Mouse (Mus musculus) stomach, embryonic 15.5 days (tissue): ENCODE results near the gene Faah. TPM values are rescaled to one million over a fixed set of nuclear protein-coding genes. Genes with fewer than 3 reads are reported as not detected.

Experiments
- ATAC-seq: fragments of 200-750 bp; cut with Nextera tagmentation; 2 replicates; pipeline ENCODE4 v1.8.0; 2017; ENCODE audit warnings: low read depth, moderate number of reproducible peaks, moderate TSS enrichment; ENCODE audit not compliant: insufficient read depth, low FRiP score
- H3K27ac ChIP-seq: fragments of 300-500 bp; sonication (generic); 2 replicates; pipeline ENCODE4 v1.5.1; 2015; ENCODE audit warnings: mild to moderate bottlenecking, inconsistent platforms
- H3K27me3 ChIP-seq: fragments of 300-500 bp; sonication (generic); replicated peaks from 2 replicates; pipeline ENCODE4 v1.6.1; 2015; ENCODE audit warnings: inconsistent platforms
- H3K36me3 ChIP-seq: fragments of 300-500 bp; sonication (generic); 2 replicates; pipeline ENCODE4 v1.6.1; 2015; ENCODE audit warnings: inconsistent platforms
- H3K4me1 ChIP-seq: fragments of 300-500 bp; sonication (generic); 2 replicates; pipeline ENCODE4 v1.6.1; 2015; ENCODE audit warnings: inconsistent platforms
- H3K4me2 ChIP-seq: fragments of 300-500 bp; sonication (generic); 2 replicates; pipeline ENCODE4 v1.6.1; 2015; ENCODE audit warnings: mild to moderate bottlenecking, inconsistent platforms
- H3K4me3 ChIP-seq: fragments of 300-500 bp; sonication (generic); replicated peaks from 2 replicates; pipeline ENCODE4 v1.5.1; 2015; ENCODE audit warnings: inconsistent platforms
- H3K9ac ChIP-seq: fragments of 300-500 bp; sonication (generic); 2 replicates; pipeline ENCODE4 v1.6.1; 2015; ENCODE audit warnings: inconsistent platforms
- H3K9me3 ChIP-seq: fragments of 300-500 bp; sonication (generic); 2 replicates; pipeline ENCODE4 v1.6.1; 2016; ENCODE audit warnings: inconsistent platforms
- WGBS: fragments of 180-500 bp; shearing (Covaris S2); methylation state at CpG from one replicate; pipeline ENCODE4 v1.1.7; 2015; 5-methylcytosine and 5-hydroxymethylcytosine counted together
- polyA plus RNA-seq: library from polyadenylated mRNA; unstranded; fragments of >200 nt; fragmentation: Nextera tagmentation; extraction: Ambion mirVana; gene quantifications from 2 replicates; pipeline ENCODE4 v1.2.1, GENCODE M21; 2015

Gene Faah
- polyA plus RNA-seq, 1 experiment from 2014 or later, result 14.8 TPM

DNA sequence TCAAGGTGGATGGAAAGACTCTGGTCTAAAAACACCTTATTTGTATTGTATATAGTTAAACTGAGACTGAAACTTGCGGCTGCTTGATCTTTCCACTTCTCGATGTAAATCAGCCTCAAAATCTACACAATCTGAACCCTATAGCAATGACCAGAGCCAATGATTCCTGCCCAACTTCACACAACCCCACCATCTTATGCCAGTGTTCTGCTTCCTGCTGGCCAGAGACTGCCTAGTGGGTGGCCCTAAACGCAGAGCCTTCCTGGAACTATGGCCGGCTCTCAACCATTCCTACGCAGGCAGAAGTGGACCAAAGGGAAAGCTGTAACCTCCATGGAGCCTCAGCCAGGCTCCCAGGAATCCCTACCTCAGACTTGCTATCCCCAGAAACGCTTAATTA, 54.0 kb downstream of the Faah start:
- Histone ChIP-seq H3K4me2 (no peak overlapping the region), H3K4me1 (no peaks in the 10 kb centered on the region), H3K36me3 (no peaks in the 10 kb centered on the region), H3K9ac (no peak overlapping the region), H3K27ac (no peak overlapping the region), H3K27me3 (peaks cover 83% of the 10 kb centered on the region), H3K9me3 (no peaks in the 10 kb centered on the region), H3K4me3 (no peak overlapping the region)
- WGBS, result 24% methylated on average over 6 of the region's 6 CpGs
- no peak for ATAC-seq

DNA sequence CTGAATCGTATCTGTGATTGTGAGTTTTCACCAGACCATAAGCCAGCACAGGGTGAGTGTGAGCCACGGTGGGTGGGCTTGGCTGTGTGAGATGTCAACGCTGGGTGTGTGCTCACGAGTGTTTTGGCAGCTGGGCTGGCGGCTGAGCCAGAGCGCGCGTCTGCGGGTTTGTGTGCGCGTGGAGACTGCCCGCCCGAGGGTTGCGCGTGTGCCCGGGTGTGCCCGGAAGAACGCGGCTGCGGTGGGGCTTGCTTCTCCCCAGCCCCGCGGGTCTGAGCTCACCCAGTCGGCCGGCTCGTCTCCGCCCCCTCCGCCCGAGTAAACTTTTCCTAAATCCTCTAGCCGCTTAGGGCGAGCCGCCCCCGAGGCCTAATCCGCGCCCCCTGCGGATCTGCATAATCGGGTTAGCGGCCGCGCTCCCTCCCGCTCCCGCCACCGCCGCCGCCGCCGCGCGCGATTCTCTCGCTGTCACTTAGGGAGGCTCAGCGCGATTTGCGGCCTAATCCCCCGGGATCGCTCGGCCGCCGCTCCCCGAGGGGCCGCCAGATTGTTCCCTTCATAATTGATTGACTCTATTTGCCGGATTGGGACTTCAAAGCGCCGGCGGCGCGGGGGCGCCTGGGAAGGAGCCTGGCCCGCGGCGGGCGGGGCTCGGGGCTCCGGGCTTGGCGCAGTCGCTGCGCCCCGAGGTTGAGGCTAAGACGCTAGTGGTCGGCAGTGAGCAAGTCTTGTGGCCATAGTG, 54.9 kb downstream of the Faah start:
- WGBS, result under 1% methylated on average over 74 of the region's 79 CpGs
- H3K4me2 ChIP-seq, result peak overlapping the region; percentile 81
- peaks cover 76% of the 10 kb centered on the region for H3K27me3 ChIP-seq

DNA sequence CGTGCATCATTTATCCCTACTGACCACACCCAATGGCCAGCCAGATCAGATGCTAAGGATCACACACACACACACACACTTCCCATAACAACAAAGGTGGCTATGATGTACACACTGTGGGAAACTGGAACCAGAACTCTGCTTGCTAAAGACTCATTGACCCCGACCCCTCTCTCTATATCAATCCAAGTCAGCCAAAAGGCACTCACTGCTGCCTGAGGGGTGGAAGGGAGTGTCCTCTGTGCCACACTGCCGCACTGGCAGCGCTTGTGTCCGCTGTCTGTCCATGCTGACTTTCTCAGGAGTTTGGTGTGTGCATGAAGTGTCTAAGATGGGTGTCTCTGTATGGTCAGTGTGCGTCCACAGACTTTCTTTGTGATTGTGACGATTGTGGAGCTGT, 55.7 kb downstream of the Faah start:
- Histone ChIP-seq H3K36me3 (no peaks in the 10 kb centered on the region), H3K27ac (no peak overlapping the region), H3K27me3 (peaks cover 75% of the 10 kb centered on the region), H3K4me1 (no peaks in the 10 kb centered on the region), H3K9me3 (no peaks in the 10 kb centered on the region), H3K4me2 (no peak overlapping the region), H3K4me3 (no peak overlapping the region), H3K9ac (no peak overlapping the region)
- ATAC-seq, result no peak
- 15% methylated on average over 7 of the region's 7 CpGs for WGBS

More for the DNA sequence above, 54.9 kb downstream of the Faah start:
- Histone ChIP-seq H3K9ac (peak overlapping the region; percentile 21), H3K4me3 (peak overlapping the region; percentile 54), H3K9me3 (no peaks in the 10 kb centered on the region), H3K36me3 (no peaks in the 10 kb centered on the region), H3K27ac (no peak overlapping the region), H3K4me1 (no peaks in the 10 kb centered on the region)
- ATAC-seq, result peak; percentile 53

DNA sequence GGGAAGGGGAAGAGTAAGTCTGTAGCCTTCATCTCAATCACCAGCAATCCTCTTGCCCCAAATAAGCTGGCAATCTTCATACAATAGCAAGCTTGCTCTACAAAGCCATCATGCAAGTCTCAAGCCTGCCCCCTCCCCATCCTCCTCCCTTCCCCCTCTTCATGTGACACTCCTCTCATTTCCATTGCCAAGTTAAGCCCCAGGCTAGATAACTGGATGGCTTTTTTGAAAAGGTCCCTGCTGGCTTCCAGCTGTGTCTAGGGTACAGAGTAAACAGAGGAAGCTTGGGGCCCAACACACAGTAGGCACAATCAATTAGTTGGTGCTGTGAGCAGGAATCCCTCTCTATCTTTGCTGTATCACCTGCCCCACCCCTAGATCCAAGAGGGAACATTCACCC, 58.2 kb downstream of the Faah start:
- Histone ChIP-seq H3K4me1 (no peaks in the 10 kb centered on the region; the same call in 1 of the 2 replicates), H3K9me3 (no peaks in the 10 kb centered on the region), H3K4me3 (no peak overlapping the region), H3K27me3 (peaks cover 78% of the 10 kb centered on the region), H3K27ac (no peak overlapping the region), H3K9ac (no peak overlapping the region), H3K4me2 (no peak overlapping the region), H3K36me3 (no peaks in the 10 kb centered on the region)
- ATAC-seq, result no peak

DNA sequence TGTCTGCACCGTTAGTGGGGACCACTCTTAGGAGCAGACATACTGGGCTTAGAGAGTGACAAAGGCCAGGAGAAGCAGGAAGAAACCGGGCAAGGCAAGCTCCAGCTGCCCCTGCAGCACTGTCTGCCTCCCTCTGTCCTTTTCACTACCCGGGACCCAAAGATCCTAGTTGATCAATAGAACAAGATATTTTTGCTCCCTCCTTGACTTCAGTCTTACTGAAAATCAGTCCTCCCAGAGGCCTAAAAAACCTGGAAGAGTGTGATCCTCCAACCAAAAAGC, 62.3 kb downstream of the Faah start:
- no peak for ATAC-seq
- Histone ChIP-seq H3K36me3 (no peaks in the 10 kb centered on the region), H3K9ac (no peak overlapping the region), H3K4me1 (no peaks in the 10 kb centered on the region; the same call in 1 of the 2 replicates), H3K4me2 (no peak overlapping the region), H3K27ac (no peak overlapping the region), H3K4me3 (no peak overlapping the region), H3K27me3 (peaks cover 68% of the 10 kb centered on the region), H3K9me3 (no peaks in the 10 kb centered on the region)
- WGBS, result 7% methylated on average over 3 of the region's 3 CpGs

DNA sequence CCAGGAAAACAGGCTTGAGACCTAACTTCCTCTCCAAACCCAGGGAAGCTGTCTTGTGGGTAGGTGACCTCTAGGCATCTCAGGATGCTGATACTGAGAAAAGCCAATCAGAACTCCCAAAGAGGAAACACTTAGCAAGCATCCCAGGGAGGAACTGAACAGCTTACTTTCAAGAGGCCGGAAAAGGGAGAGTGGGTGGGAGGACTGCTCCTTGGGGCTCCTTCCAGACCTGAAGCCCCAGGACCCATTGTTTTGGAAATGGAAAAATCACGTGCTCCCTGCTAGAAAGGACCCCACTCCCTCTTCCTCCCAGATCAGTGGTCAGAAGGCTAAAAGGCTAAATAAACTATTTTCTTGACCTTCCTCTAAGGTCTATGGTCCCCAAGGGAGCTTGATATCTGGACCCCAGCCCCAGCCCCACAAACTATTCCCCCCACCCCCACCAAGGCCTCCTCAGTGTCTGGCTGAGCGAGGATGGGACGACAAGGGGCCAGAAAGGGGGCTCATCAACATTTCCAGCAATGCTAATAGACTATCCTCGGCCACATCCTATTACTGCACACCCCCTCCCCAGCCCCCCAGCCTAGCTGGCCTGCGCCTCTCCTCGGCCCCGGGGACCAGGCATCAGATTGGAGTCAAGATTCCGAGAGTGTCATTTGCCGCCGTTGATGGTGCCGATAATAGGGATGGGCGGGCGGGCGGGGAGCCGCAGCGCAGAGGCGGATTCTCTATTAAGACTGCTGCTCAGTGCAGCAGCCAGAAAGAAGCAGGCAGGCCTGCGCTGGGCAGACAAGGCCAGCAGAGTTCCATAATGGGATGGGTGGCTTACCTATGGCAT, 62.9 kb downstream of the Faah start:
- H3K27me3 ChIP-seq, result peaks cover 68% of the 10 kb centered on the region
- WGBS, result 8% methylated on average over 19 of the region's 19 CpGs
- no peak for ATAC-seq
- no peak overlapping the region for H3K4me3 ChIP-seq
- H3K4me1 ChIP-seq, result no peaks in the 10 kb centered on the region; the same call in 1 of the 2 replicates
- H3K27ac ChIP-seq, result no peak overlapping the region
- H3K4me2 ChIP-seq, result peak overlapping the region; percentile 23
- H3K9me3 ChIP-seq, result no peaks in the 10 kb centered on the region
- no peak overlapping the region for H3K9ac ChIP-seq
- no peaks in the 10 kb centered on the region for H3K36me3 ChIP-seq

DNA sequence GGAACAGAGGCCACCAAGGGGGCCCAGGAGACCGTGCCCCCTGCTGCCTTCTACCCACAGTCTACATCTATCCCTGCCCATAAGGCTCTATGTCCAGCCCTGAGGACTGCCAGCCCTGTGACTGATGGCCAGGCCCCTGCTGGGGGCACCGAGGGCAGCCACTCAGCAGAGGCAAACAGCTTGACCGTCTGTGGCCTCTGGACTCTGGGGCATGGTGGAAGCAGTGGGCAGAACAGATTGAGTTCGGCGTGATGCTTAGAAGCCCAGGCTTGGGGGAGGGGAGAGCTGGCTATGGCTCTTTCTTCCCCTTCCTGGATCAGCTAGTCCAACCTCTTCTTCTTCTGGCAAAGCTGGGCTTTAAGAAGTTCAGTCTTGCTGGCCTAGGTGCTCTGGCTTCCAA, 64.2 kb downstream of the Faah start:
- no peak for ATAC-seq
- H3K36me3 ChIP-seq, result no peaks in the 10 kb centered on the region
- H3K4me1 ChIP-seq, result no peaks in the 10 kb centered on the region; the same call in 1 of the 2 replicates
- H3K4me3 ChIP-seq, result no peak overlapping the region
- H3K9me3 ChIP-seq, result no peaks in the 10 kb centered on the region
- H3K27ac ChIP-seq, result no peak overlapping the region
- no peak overlapping the region for H3K4me2 ChIP-seq
- WGBS, result 43% methylated on average over 5 of the region's 5 CpGs
- peaks cover 68% of the 10 kb centered on the region for H3K27me3 ChIP-seq
- no peak overlapping the region for H3K9ac ChIP-seq

DNA sequence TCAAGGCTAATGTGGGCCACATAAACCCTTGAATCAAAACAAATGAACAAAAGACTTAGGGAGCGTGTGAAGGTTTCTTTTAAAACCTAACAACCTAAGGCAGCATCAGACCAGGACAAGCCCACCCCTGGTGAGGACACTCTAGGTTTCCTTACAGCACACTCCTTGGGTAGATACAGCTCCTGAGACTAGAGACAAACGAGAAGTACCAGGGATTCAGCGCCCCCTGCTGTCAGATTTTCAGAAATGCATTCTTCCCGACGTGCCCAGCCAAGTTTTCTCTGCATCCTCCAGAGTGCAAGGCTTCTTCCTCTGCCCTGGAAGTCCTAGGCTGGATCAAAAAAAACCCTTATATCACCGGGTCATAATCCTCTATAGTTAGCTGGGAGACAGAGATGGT, 65.0 kb downstream of the Faah start:
- WGBS, result 17% methylated on average over 6 of the region's 6 CpGs
- Histone ChIP-seq H3K9me3 (no peaks in the 10 kb centered on the region), H3K9ac (no peak overlapping the region), H3K4me3 (no peak overlapping the region), H3K4me1 (no peaks in the 10 kb centered on the region; the same call in 1 of the 2 replicates), H3K27me3 (peaks cover 64% of the 10 kb centered on the region), H3K27ac (no peak overlapping the region), H3K4me2 (no peak overlapping the region), H3K36me3 (no peaks in the 10 kb centered on the region)
- no peak for ATAC-seq

DNA sequence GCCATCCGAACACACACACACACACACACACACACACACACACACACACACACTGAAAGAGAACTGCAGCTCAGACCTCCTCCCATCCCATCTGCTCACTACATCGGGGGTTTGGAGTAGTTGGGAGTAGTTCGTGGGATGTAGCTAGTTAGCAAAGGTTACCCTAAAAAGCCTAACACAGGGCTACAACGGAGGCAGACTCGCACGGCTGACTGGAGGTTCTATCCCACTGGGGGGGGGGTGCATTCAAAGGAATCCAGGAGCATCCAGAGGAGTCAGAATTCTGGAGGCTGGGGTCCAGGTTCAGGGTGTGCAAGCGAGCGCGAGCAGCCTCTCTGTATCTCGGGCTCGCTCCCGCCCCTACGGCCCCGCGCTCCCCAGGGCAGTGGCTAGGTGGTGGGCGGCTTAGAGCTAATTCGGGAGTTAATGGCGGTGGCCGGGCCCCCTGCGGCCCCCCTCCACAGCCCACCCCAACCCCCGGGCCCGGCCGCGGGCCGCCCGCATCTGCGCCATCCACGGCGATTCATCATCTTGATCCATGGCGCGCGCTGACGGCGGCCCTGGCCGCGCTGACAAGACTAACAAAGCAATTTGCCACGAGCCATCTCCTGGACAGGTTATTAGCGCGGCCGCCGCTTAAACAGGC, 73.9 kb downstream of the Faah start:
- Histone ChIP-seq H3K4me2 (no peak overlapping the region), H3K27me3 (peaks cover 84% of the 10 kb centered on the region), H3K9ac (no peak overlapping the region), H3K9me3 (no peaks in the 10 kb centered on the region), H3K36me3 (no peaks in the 10 kb centered on the region), H3K27ac (no peak overlapping the region), H3K4me1 (peaks cover 7% of the 10 kb centered on the region), H3K4me3 (no peak overlapping the region)
- WGBS, result 2% methylated on average over 41 of the region's 41 CpGs
- ATAC-seq, result 0 out of 2 replicates have a peak, but pooled peaks have one; percentile 47

DNA sequence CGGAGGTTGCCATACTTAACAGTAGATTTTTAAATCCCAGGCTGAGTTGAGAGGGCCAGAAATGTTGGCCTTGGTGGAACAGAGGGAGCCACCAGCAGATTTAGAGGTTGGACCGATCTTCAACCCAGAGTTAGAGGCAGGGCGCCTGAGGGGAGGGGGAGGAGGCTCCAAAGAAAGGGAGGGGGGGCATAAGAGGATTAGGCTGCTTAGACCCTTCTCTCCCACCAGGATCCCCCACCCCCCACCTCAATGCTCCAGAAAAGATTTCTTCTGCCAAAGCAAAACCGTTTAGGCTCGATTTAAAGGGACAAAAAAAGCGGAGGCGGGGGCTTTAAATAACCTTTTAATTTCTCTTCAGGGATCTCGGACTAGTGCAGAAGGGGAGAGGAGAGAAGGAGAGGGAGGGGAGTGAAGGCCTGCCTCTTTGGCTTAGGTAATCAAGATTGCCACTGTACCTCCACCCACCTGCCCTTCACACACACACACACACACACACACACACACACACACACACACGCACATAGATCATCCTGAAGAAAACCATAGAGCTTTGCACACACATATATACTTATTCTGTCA, 76.4 kb downstream of the Faah start:
- H3K9ac ChIP-seq, result no peak overlapping the region
- no peaks in the 10 kb centered on the region for H3K36me3 ChIP-seq
- H3K27ac ChIP-seq, result no peak overlapping the region
- no peak overlapping the region for H3K4me2 ChIP-seq
- no peak overlapping the region for H3K4me3 ChIP-seq
- ATAC-seq, result no peak
- H3K27me3 ChIP-seq, result peaks cover 100% of the 10 kb centered on the region
- H3K9me3 ChIP-seq, result no peaks in the 10 kb centered on the region
- H3K4me1 ChIP-seq, result peaks cover 11% of the 10 kb centered on the region
- 15% methylated on average over 8 of the region's 9 CpGs for WGBS

DNA sequence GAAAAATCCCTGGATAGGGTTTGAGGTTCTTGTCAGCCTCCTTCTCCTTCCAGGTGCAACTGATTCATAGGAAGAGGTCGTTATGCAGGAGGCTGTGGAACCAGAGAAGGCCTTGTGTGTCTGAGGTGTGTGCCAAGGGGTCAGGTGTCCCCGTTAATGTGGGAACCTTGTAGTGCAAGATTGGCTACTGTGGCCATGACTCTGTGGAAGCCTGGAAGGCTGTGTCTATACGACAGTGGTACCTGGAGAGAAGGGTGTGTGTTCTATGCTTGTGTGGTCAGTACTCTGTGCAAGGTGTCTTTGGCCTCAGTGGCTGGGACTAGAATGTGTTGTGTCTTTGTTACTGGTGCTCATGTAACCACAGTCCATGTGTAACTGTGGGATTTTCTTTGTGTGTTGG, 77.0 kb downstream of the Faah start:
- Histone ChIP-seq H3K36me3 (no peaks in the 10 kb centered on the region), H3K27ac (no peak overlapping the region), H3K27me3 (peaks cover 100% of the 10 kb centered on the region), H3K9ac (no peak overlapping the region), H3K9me3 (no peaks in the 10 kb centered on the region), H3K4me3 (no peak overlapping the region), H3K4me2 (no peak overlapping the region), H3K4me1 (peaks cover 11% of the 10 kb centered on the region)
- 3% methylated on average over 3 of the region's 3 CpGs for WGBS
- no peak for ATAC-seq
